Mouse (Mus musculus) embryonic facial prominence, embryonic 10.5 days (tissue): ENCODE data around the gene Ppfia2. TPM values are rescaled to one million over a fixed set of nuclear protein-coding genes. Genes with fewer than 3 reads are reported as not detected.

Experiments
- DNase-seq: peaks from one replicate; pipeline ENCODE4 v3.0.0-alpha.2; 2017; ENCODE audit warnings: low spot score
- H3K27ac ChIP-seq: fragments of 300-500 bp; sonication (generic); replicated peaks from 2 replicates; pipeline ENCODE4 v1.5.1; 2016; ENCODE audit warnings: mild to moderate bottlenecking
- H3K27me3 ChIP-seq: fragments of 300-500 bp; sonication (generic); replicated peaks from 2 replicates; pipeline ENCODE4 v1.6.1; 2016; ENCODE audit warnings: low read depth, mild to moderate bottlenecking; ENCODE audit not compliant: poor library complexity, severe bottlenecking
- H3K36me3 ChIP-seq: fragments of 300-500 bp; sonication (generic); replicated peaks from 2 replicates; pipeline ENCODE4 v1.6.1; 2016; ENCODE audit warnings: mild to moderate bottlenecking, moderate library complexity
- H3K4me1 ChIP-seq: fragments of 300-500 bp; sonication (generic); 2 replicates; pipeline ENCODE4 v1.6.1; 2016
- H3K4me3 ChIP-seq: fragments of 300-500 bp; sonication (generic); 2 replicates; pipeline ENCODE4 v1.5.1; 2016; ENCODE audit warnings: mild to moderate bottlenecking, moderate library complexity
- H3K9me3 ChIP-seq: fragments of 300-500 bp; sonication (generic); 2 replicates; pipeline ENCODE4 v1.6.1; 2016; ENCODE audit warnings: mild to moderate bottlenecking
- WGBS: fragments of 180-500 bp; shearing (Covaris S2); methylation state at CpG from one replicate; pipeline ENCODE4 v1.1.7; 2016; 5-methylcytosine and 5-hydroxymethylcytosine counted together
- polyA plus RNA-seq: library from polyadenylated mRNA; unstranded; fragments of >200 nt; fragmentation: Nextera tagmentation; extraction: Ambion mirVana; gene quantifications from 2 replicates; pipeline ENCODE4 v1.2.1, GENCODE M21; 2016

Gene Ppfia2
- polyA plus RNA-seq, 1 experiment from 2014 or later = 0.82 TPM

- H3K4me1 ChIP-seq = no peaks in the 10 kb centered on the region
- no peak overlapping the region for H3K4me3 ChIP-seq
- 84% methylated on average over 3 of the region's 3 CpGs for WGBS
- no peaks in the 10 kb centered on the region for H3K27me3 ChIP-seq
- H3K9me3 ChIP-seq = no peaks in the 10 kb centered on the region
- H3K27ac ChIP-seq = no peak overlapping the region
- no peaks in the 10 kb centered on the region for H3K36me3 ChIP-seq
- no peak for DNase-seq
Measured at GRCm38 (mm10) chr10:106871847-106872246, 401.7 kb downstream of the Ppfia2 start.

- no peak overlapping the region for H3K27ac ChIP-seq
- no peaks in the 10 kb centered on the region for H3K9me3 ChIP-seq
- 44% methylated on average over 1 of the region's 1 CpGs for WGBS
- no peak for DNase-seq
- H3K36me3 ChIP-seq = no peaks in the 10 kb centered on the region
- H3K27me3 ChIP-seq = no peaks in the 10 kb centered on the region
- H3K4me3 ChIP-seq = no peak overlapping the region
- H3K4me1 ChIP-seq = 0 out of 2 replicates have a peak, but pooled peaks cover 3% of the 10 kb centered on the region
Measured at GRCm38 (mm10) chr10:106872714-106873113, 402.6 kb downstream of the Ppfia2 start.

GRCm38 (mm10) chr10:106881330-106881729 is 411.2 kb downstream of the Ppfia2 start:
- Histone ChIP-seq H3K27me3 (no peaks in the 10 kb centered on the region), H3K36me3 (no peaks in the 10 kb centered on the region), H3K4me3 (no peak overlapping the region), H3K9me3 (no peaks in the 10 kb centered on the region), H3K27ac (no peak overlapping the region), H3K4me1 (0 out of 2 replicates have a peak, but pooled peaks cover 3% of the 10 kb centered on the region)
- DNase-seq = no peak
- 72% methylated on average over 3 of the region's 3 CpGs for WGBS

GRCm38 (mm10) chr10:106896351-106896750 is 426.2 kb downstream of the Ppfia2 start:
- Histone ChIP-seq H3K4me1 (no peaks in the 10 kb centered on the region), H3K27me3 (no peaks in the 10 kb centered on the region), H3K36me3 (no peaks in the 10 kb centered on the region), H3K4me3 (no peak overlapping the region), H3K27ac (no peak overlapping the region), H3K9me3 (no peaks in the 10 kb centered on the region)
- no peak for DNase-seq
- WGBS = 56% methylated on average over 13 of the region's 13 CpGs

- DNase-seq = no peak
- Histone ChIP-seq H3K9me3 (no peaks in the 10 kb centered on the region), H3K4me1 (no peaks in the 10 kb centered on the region), H3K27me3 (no peaks in the 10 kb centered on the region), H3K27ac (no peak overlapping the region), H3K36me3 (no peaks in the 10 kb centered on the region), H3K4me3 (no peak overlapping the region)
- 78% methylated on average over 3 of the region's 3 CpGs for WGBS
Measured at GRCm38 (mm10) chr10:106910108-106910507, 440.0 kb downstream of the Ppfia2 start.

- peak; percentile 63 for DNase-seq
- WGBS = 35% methylated on average over 2 of the region's 2 CpGs
- no peak overlapping the region for H3K4me3 ChIP-seq
- H3K36me3 ChIP-seq = no peaks in the 10 kb centered on the region
- no peaks in the 10 kb centered on the region for H3K4me1 ChIP-seq
- no peak overlapping the region for H3K27ac ChIP-seq
- no peaks in the 10 kb centered on the region for H3K27me3 ChIP-seq
- no peaks in the 10 kb centered on the region for H3K9me3 ChIP-seq
Measured at GRCm38 (mm10) chr10:106913032-106913431, 442.9 kb downstream of the Ppfia2 start.

GRCm38 (mm10) chr10:106914275-106914674 is 444.1 kb downstream of the Ppfia2 start:
- Histone ChIP-seq H3K9me3 (no peaks in the 10 kb centered on the region), H3K36me3 (no peaks in the 10 kb centered on the region), H3K27ac (no peak overlapping the region), H3K4me3 (no peak overlapping the region), H3K27me3 (no peaks in the 10 kb centered on the region), H3K4me1 (no peaks in the 10 kb centered on the region)
- DNase-seq = no peak

GRCm38 (mm10) chr10:106914822-106915221 is 444.7 kb downstream of the Ppfia2 start:
- Histone ChIP-seq H3K9me3 (no peaks in the 10 kb centered on the region), H3K27me3 (no peaks in the 10 kb centered on the region), H3K36me3 (no peaks in the 10 kb centered on the region), H3K4me1 (no peaks in the 10 kb centered on the region), H3K4me3 (no peak overlapping the region), H3K27ac (no peak overlapping the region)
- no peak for DNase-seq

- Histone ChIP-seq H3K4me3 (no peak overlapping the region), H3K27me3 (no peaks in the 10 kb centered on the region), H3K27ac (no peak overlapping the region), H3K4me1 (no peaks in the 10 kb centered on the region), H3K9me3 (no peaks in the 10 kb centered on the region), H3K36me3 (no peaks in the 10 kb centered on the region)
- DNase-seq = no peak
- 90% methylated on average over 5 of the region's 5 CpGs for WGBS
Measured at GRCm38 (mm10) chr10:106924334-106924733, 454.2 kb downstream of the Ppfia2 start.

- WGBS = 89% methylated on average over 3 of the region's 3 CpGs
- no peaks in the 10 kb centered on the region for H3K36me3 ChIP-seq
- H3K27ac ChIP-seq = no peak overlapping the region
- no peaks in the 10 kb centered on the region for H3K4me1 ChIP-seq
- DNase-seq = no peak
- H3K9me3 ChIP-seq = no peaks in the 10 kb centered on the region
- no peak overlapping the region for H3K4me3 ChIP-seq
- no peaks in the 10 kb centered on the region for H3K27me3 ChIP-seq
Measured at GRCm38 (mm10) chr10:106924798-106925197, 454.7 kb downstream of the Ppfia2 start.

GRCm38 (mm10) chr10:106928576-106929332 is 458.6 kb downstream of the Ppfia2 start:
- no peak overlapping the region for H3K27ac ChIP-seq
- DNase-seq = no peak
- H3K27me3 ChIP-seq = no peaks in the 10 kb centered on the region
- H3K9me3 ChIP-seq = no peaks in the 10 kb centered on the region
- H3K4me1 ChIP-seq = 0 out of 2 replicates have a peak, but pooled peaks cover 3% of the 10 kb centered on the region
- no peak overlapping the region for H3K4me3 ChIP-seq
- 72% methylated on average over 9 of the region's 9 CpGs for WGBS
- no peaks in the 10 kb centered on the region for H3K36me3 ChIP-seq

GRCm38 (mm10) chr10:106932571-106933073 is 462.5 kb downstream of the Ppfia2 start:
- WGBS = 42% methylated on average over 13 of the region's 13 CpGs
- H3K36me3 ChIP-seq = no peaks in the 10 kb centered on the region
- no peaks in the 10 kb centered on the region for H3K27me3 ChIP-seq
- H3K27ac ChIP-seq = no peak overlapping the region
- H3K4me3 ChIP-seq = peak overlapping the region; percentile 38
- DNase-seq = peak; percentile 11
- H3K9me3 ChIP-seq = no peaks in the 10 kb centered on the region
- 0 out of 2 replicates have a peak, but pooled peaks cover 3% of the 10 kb centered on the region for H3K4me1 ChIP-seq

GRCm38 (mm10) chr10:106936996-106937395 is 466.9 kb downstream of the Ppfia2 start:
- DNase-seq = no peak
- WGBS = 90% methylated on average over 7 of the region's 7 CpGs

More at GRCm38 (mm10) chr10:106936996-106937395, 466.9 kb downstream of the Ppfia2 start:
- no peaks in the 10 kb centered on the region for H3K36me3 ChIP-seq
- H3K4me3 ChIP-seq = no peak overlapping the region
- no peaks in the 10 kb centered on the region for H3K27me3 ChIP-seq
- H3K9me3 ChIP-seq = no peaks in the 10 kb centered on the region
- H3K4me1 ChIP-seq = 0 out of 2 replicates have a peak, but pooled peaks cover 3% of the 10 kb centered on the region
- H3K27ac ChIP-seq = no peak overlapping the region
